Mouse (Mus musculus): ENCODE results near the gene Atp8b4. TPM values are rescaled to one million over a fixed set of nuclear protein-coding genes. Genes with fewer than 3 reads are reported as not detected.
"Not testable (repeated sequence)": the region's sequence is repeated elsewhere in the genome, so short reads cannot be mapped to it uniquely, and the experiment has no call there.

Gene Atp8b4
- polyA plus RNA-seq, 1 experiment: 0.06 TPM

GRCm38 (mm10) chr2:126472836-126473235 is 27.6 kb downstream of the Atp8b4 start:
- Histone ChIP-seq H3K27me3 (ENCODE audit: control insufficient read depth, insufficient read depth, insufficient read length) (no peaks in the 10 kb centered on the region), H3K79me3 (ENCODE audit: low read depth) (no peaks in the 10 kb centered on the region), H3ac (ENCODE audit: control insufficient read depth, insufficient read length, low read depth) (no peak overlapping the region), H3K4me3 (ENCODE audit: insufficient read depth, poor library complexity, severe bottlenecking) (no peak overlapping the region), H3K36me3 (ENCODE audit: control insufficient read depth, insufficient read depth) (no peaks in the 10 kb centered on the region), H3K79me2 (ENCODE audit: control insufficient read depth, insufficient read depth) (no peaks in the 10 kb centered on the region)
- TF ChIP-seq USF1 (IDR thresholded peaks at IDR 0.05; ENCODE audit: low read depth): no peak
- TF ChIP-seq CTCF (IDR thresholded peaks at IDR 0.05; ENCODE audit: control insufficient read depth, insufficient read depth, insufficient read length): no peak

- Histone ChIP-seq H3K36me3 (ENCODE audit: control insufficient read depth, insufficient read depth) (no peaks in the 10 kb centered on the region), H3K79me3 (ENCODE audit: low read depth) (no peaks in the 10 kb centered on the region), H3K79me2 (ENCODE audit: control insufficient read depth, insufficient read depth) (no peaks in the 10 kb centered on the region), H3ac (ENCODE audit: control insufficient read depth, insufficient read length, low read depth) (no peak overlapping the region), H3K27me3 (ENCODE audit: control insufficient read depth, insufficient read depth, insufficient read length) (no peaks in the 10 kb centered on the region), H3K4me3 (ENCODE audit: insufficient read depth, poor library complexity, severe bottlenecking) (no peak overlapping the region)
- TF ChIP-seq MAX (IDR thresholded peaks at IDR 0.05): no peak
- TF ChIP-seq MYOD1 (IDR thresholded peaks at IDR 0.05; ENCODE audit: control insufficient read depth, insufficient read length, low read depth): no peak
- no peak for TF ChIP-seq FOSL1 (IDR thresholded peaks at IDR 0.05; ENCODE audit: insufficient read depth, low read length, poor library complexity, severe bottlenecking)
Observed at GRCm38 (mm10) chr2:126467790-126468189, 32.7 kb downstream of the Atp8b4 start.

- no peaks in the 10 kb centered on the region for H3K36me3 ChIP-seq (ENCODE audit: control insufficient read depth, insufficient read depth)
- H3K4me3 ChIP-seq (ENCODE audit: insufficient read depth, poor library complexity, severe bottlenecking): no peak overlapping the region
- H3K79me2 ChIP-seq (ENCODE audit: control insufficient read depth, insufficient read depth): no peaks in the 10 kb centered on the region
- no peak for TF ChIP-seq FOSL1 (IDR thresholded peaks at IDR 0.05; ENCODE audit: insufficient read depth, low read length, poor library complexity, severe bottlenecking)
- no peaks in the 10 kb centered on the region for H3K27me3 ChIP-seq (ENCODE audit: control insufficient read depth, insufficient read depth, insufficient read length)
- no peak overlapping the region for H3ac ChIP-seq (ENCODE audit: control insufficient read depth, insufficient read length, low read depth)
- H3K79me3 ChIP-seq (ENCODE audit: low read depth): no peaks in the 10 kb centered on the region
Observed at GRCm38 (mm10) chr2:126466391-126467134, 33.9 kb downstream of the Atp8b4 start.

- Histone ChIP-seq H3K27me3 (ENCODE audit: control insufficient read depth, insufficient read depth, insufficient read length) (no peaks in the 10 kb centered on the region), H3K36me3 (ENCODE audit: control insufficient read depth, insufficient read depth) (no peaks in the 10 kb centered on the region), H3ac (ENCODE audit: control insufficient read depth, insufficient read length, low read depth) (no peak overlapping the region), H3K4me3 (ENCODE audit: insufficient read depth, poor library complexity, severe bottlenecking) (no peak overlapping the region), H3K79me2 (ENCODE audit: control insufficient read depth, insufficient read depth) (no peaks in the 10 kb centered on the region), H3K79me3 (ENCODE audit: low read depth) (no peaks in the 10 kb centered on the region)
- TF ChIP-seq FOSL1 (IDR thresholded peaks at IDR 0.05; ENCODE audit: insufficient read depth, low read length, poor library complexity, severe bottlenecking) (no peak), USF1 (IDR thresholded peaks at IDR 0.05; ENCODE audit: low read depth) (no peak), CEBPB (IDR thresholded peaks at IDR 0.05; ENCODE audit: low read depth) (no peak), MAX (IDR thresholded peaks at IDR 0.05) (no peak), CTCF (IDR thresholded peaks at IDR 0.05; ENCODE audit: control insufficient read depth, insufficient read depth, insufficient read length) (no peak), MYOD1 (IDR thresholded peaks at IDR 0.05; ENCODE audit: control insufficient read depth, insufficient read length, low read depth) (no peak), MYOG (IDR thresholded peaks at IDR 0.05; ENCODE audit: control insufficient read depth, extremely low read depth, insufficient read length) (no peak)
Observed at GRCm38 (mm10) chr2:126458661-126459060, 41.8 kb downstream of the Atp8b4 start.

- H3K27me3 ChIP-seq (ENCODE audit: control insufficient read depth, insufficient read depth, insufficient read length); H3ac ChIP-seq (ENCODE audit: control insufficient read depth, insufficient read length, low read depth); H3K79me3 ChIP-seq (ENCODE audit: low read depth); H3K4me3 ChIP-seq (ENCODE audit: insufficient read depth, poor library complexity, severe bottlenecking); H3K79me2 ChIP-seq (ENCODE audit: control insufficient read depth, insufficient read depth); H3K36me3 ChIP-seq (ENCODE audit: control insufficient read depth, insufficient read depth): not testable (repeated sequence)
Observed at GRCm38 (mm10) chr2:126457759-126458158, 42.7 kb downstream of the Atp8b4 start.

- no peaks in the 10 kb centered on the region for H3K79me3 ChIP-seq (ENCODE audit: low read depth)
- H3ac ChIP-seq (ENCODE audit: control insufficient read depth, insufficient read length, low read depth): no peak overlapping the region
- H3K27me3 ChIP-seq (ENCODE audit: control insufficient read depth, insufficient read depth, insufficient read length): peaks cover 5% of the 10 kb centered on the region
- H3K4me3 ChIP-seq (ENCODE audit: insufficient read depth, poor library complexity, severe bottlenecking): no peak overlapping the region
- H3K79me2 ChIP-seq (ENCODE audit: control insufficient read depth, insufficient read depth): no peaks in the 10 kb centered on the region
- no peak for TF ChIP-seq CEBPB (IDR thresholded peaks at IDR 0.05; ENCODE audit: low read depth)
- no peak for TF ChIP-seq CTCF (IDR thresholded peaks at IDR 0.05; ENCODE audit: control insufficient read depth, insufficient read depth, insufficient read length)
- no peak for TF ChIP-seq FOSL1 (IDR thresholded peaks at IDR 0.05; ENCODE audit: insufficient read depth, low read length, poor library complexity, severe bottlenecking)
- no peak for TF ChIP-seq MAX (IDR thresholded peaks at IDR 0.05)
- TF ChIP-seq USF1 (IDR thresholded peaks at IDR 0.05; ENCODE audit: low read depth): no peak
- TF ChIP-seq MYOD1 (IDR thresholded peaks at IDR 0.05; ENCODE audit: control insufficient read depth, insufficient read length, low read depth): no peak
- no peak for TF ChIP-seq MYOG (IDR thresholded peaks at IDR 0.05; ENCODE audit: control insufficient read depth, extremely low read depth, insufficient read length)
- no peaks in the 10 kb centered on the region for H3K36me3 ChIP-seq (ENCODE audit: control insufficient read depth, insufficient read depth)
Observed at GRCm38 (mm10) chr2:126450937-126451302, 49.6 kb downstream of the Atp8b4 start.
